Mouse (Mus musculus): ENCODE results near the gene Pbx4. TPM values are rescaled to one million over a fixed set of nuclear protein-coding genes. Genes with fewer than 3 reads are reported as not detected.

Pbx4 gene
- total and polyA plus RNA-seq, 3 experiments, result 1.0 to 5.9 (median 2.4) TPM

GRCm38 (mm10) chr8:69867696-69868326, 35.5 kb downstream of the Pbx4 start:
- DNase-seq (ENCODE audit: extremely low read depth), result no peak

GRCm38 (mm10) chr8:69870003-69870765, 37.9 kb downstream of the Pbx4 start:
- H3K4me3 ChIP-seq (replicated peaks in 1 of 3; ENCODE audit: low read depth in 2 of 3, low read length in 2 of 3, poor library complexity in 1 of 3), result no peak overlapping the region
- no peaks in the 10 kb centered on the region for H3K9me3 ChIP-seq (replicated peaks; ENCODE audit: low read length)
- no peak for DNase-seq (ENCODE audit: extremely low read depth)
- H3K9ac ChIP-seq (ENCODE audit: insufficient read depth, low read depth), result no peak overlapping the region
- dilution Hi-C loops (cut with MboI; ENCODE audit: extremely low pct_ligation_motif_present, extremely low pct_unique_long_range_greater_than_20kb, low sequenced_read_pairs), result no loop called here
- no peak overlapping the region for H3K4me2 ChIP-seq (ENCODE audit: insufficient read depth, low read depth, poor library complexity, severe bottlenecking)
- no peaks in the 10 kb centered on the region for H3K79me2 ChIP-seq (replicated peaks; ENCODE audit: control insufficient read depth, extremely low read depth, insufficient read depth, poor library complexity, severe bottlenecking)
- in situ Hi-C loops (cut with MboI; ENCODE audit: low pct_ligation_motif_present, low pct_unique_long_range_greater_than_20kb, low sequenced_read_pairs), result no loop called here
- no peak overlapping the region for H3K27ac ChIP-seq (ENCODE audit: insufficient read depth, low read depth)
- TF ChIP-seq MYC (IDR thresholded peaks at IDR 0.05; ENCODE audit: low read depth, low read length), result no peak
- no peak for TF ChIP-seq CHD2 (IDR thresholded peaks at IDR 0.05; ENCODE audit: low read length)
- no peak for TF ChIP-seq PAX5 (IDR thresholded peaks at IDR 0.05; ENCODE audit: low read length)
- no peak for TF ChIP-seq SMC3 (IDR thresholded peaks at IDR 0.05; ENCODE audit: low read depth, low read length)
- no peak for TF ChIP-seq MEF2A (IDR thresholded peaks at IDR 0.05; ENCODE audit: borderline replicate concordance, low read depth, low read length)
- no peak for TF ChIP-seq IRF4 (IDR thresholded peaks at IDR 0.05; ENCODE audit: low read depth, low read length)
- no peak for TF ChIP-seq RCOR1 (conservative IDR thresholded peaks at IDR 0.05; ENCODE audit: low read depth, low read length)
- TF ChIP-seq MAX (IDR thresholded peaks at IDR 0.05; ENCODE audit: low read length), result no peak
- TF ChIP-seq RAD21 (IDR thresholded peaks at IDR 0.05; ENCODE audit: low read depth, low read length), result no peak
- no peak for TF ChIP-seq NRF1 (IDR thresholded peaks at IDR 0.05; ENCODE audit: low read depth, low read length)
- no peak for TF ChIP-seq SIN3A (IDR thresholded peaks at IDR 0.05; ENCODE audit: low read length)
- TF ChIP-seq JUND (conservative IDR thresholded peaks at IDR 0.05; ENCODE audit: low read depth, low read length), result no peak
- H3K4me1 ChIP-seq (ENCODE audit: control insufficient read depth in 1 of 2, insufficient read depth in 2 of 2), result no peaks in the 10 kb centered on the region
- no peaks in the 10 kb centered on the region for H3K36me3 ChIP-seq (replicated peaks in 1 of 2; ENCODE audit: control insufficient read depth in 1 of 2, insufficient read depth in 1 of 2, low read length in 1 of 2)
- H3K27me3 ChIP-seq (replicated peaks), result no peaks in the 10 kb centered on the region

More at GRCm38 (mm10) chr8:69867696-69868326, 35.5 kb downstream of the Pbx4 start:
- Histone ChIP-seq H3K9me3 (replicated peaks; ENCODE audit: low read length) (no peaks in the 10 kb centered on the region), H3K9ac (ENCODE audit: insufficient read depth, low read depth) (no peak overlapping the region), H3K4me3 (replicated peaks in 1 of 3; ENCODE audit: low read depth in 2 of 3, low read length in 2 of 3, poor library complexity in 1 of 3) (no peak overlapping the region), H3K4me2 (ENCODE audit: insufficient read depth, low read depth, poor library complexity, severe bottlenecking) (no peak overlapping the region), H3K4me1 (ENCODE audit: control insufficient read depth in 1 of 2, insufficient read depth in 2 of 2) (no peaks in the 10 kb centered on the region), H3K36me3 (replicated peaks in 1 of 2; ENCODE audit: control insufficient read depth in 1 of 2, insufficient read depth in 1 of 2, low read length in 1 of 2) (peaks cover 0 to 9% of the 10 kb centered on the region in 2 experiments), H3K79me2 (replicated peaks; ENCODE audit: control insufficient read depth, extremely low read depth, insufficient read depth, poor library complexity, severe bottlenecking) (no peaks in the 10 kb centered on the region), H3K27me3 (replicated peaks) (no peaks in the 10 kb centered on the region), H3K27ac (ENCODE audit: insufficient read depth, low read depth) (no peak overlapping the region)
- TF ChIP-seq JUND (conservative IDR thresholded peaks at IDR 0.05; ENCODE audit: low read depth, low read length) (no peak), ZKSCAN1 (IDR thresholded peaks at IDR 0.05; ENCODE audit: borderline replicate concordance, low read depth, low read length) (no peak), USF2 (conservative IDR thresholded peaks at IDR 0.05; ENCODE audit: low read depth, low read length) (no peak), NRF1 (IDR thresholded peaks at IDR 0.05; ENCODE audit: low read depth, low read length) (no peak), CHD2 (IDR thresholded peaks at IDR 0.05; ENCODE audit: low read length) (no peak), MAZ (IDR thresholded peaks at IDR 0.05; ENCODE audit: low read depth, low read length) (no peak), USF1 (IDR thresholded peaks at IDR 0.05; ENCODE audit: low read depth, low read length) (no peak)
- in situ Hi-C loops (cut with MboI; ENCODE audit: low pct_ligation_motif_present, low pct_unique_long_range_greater_than_20kb, low sequenced_read_pairs) (no loop called here), dilution Hi-C loops (cut with MboI; ENCODE audit: extremely low pct_ligation_motif_present, extremely low pct_unique_long_range_greater_than_20kb, low sequenced_read_pairs) (no loop called here)

Measured in CH12.LX (cell line).